Mouse (Mus musculus) heart, adult 2 months (tissue): Measurements from ENCODE around the gene Atp6v0c.

Source experiments
- CTCF ChIP-seq: fragments of 200-600 bp; IDR thresholded peaks from 2 replicates; pipeline ENCODE4 v1.8.1; 2022; ENCODE audit warnings: antibody characterized with exemption, mild to moderate bottlenecking, moderate library complexity
- POLR2A ChIP-seq: fragments of 200-500 bp; IDR thresholded peaks from 2 replicates; pipeline ENCODE4 v1.6.1; 2011; ENCODE audit warnings: mild to moderate bottlenecking, low read depth, low read length, control low read depth; ENCODE audit not compliant: insufficient read depth

- TF ChIP-seq POLR2A, result no peak
- peak; percentile 99 for TF ChIP-seq CTCF
These were observed 3.9 kb upstream of the Atp6v0c start for GRCm38 (mm10) chr17:24173423-24173822.
